Mouse (Mus musculus): ENCODE results near the gene Tsc22d3.

DNA sequence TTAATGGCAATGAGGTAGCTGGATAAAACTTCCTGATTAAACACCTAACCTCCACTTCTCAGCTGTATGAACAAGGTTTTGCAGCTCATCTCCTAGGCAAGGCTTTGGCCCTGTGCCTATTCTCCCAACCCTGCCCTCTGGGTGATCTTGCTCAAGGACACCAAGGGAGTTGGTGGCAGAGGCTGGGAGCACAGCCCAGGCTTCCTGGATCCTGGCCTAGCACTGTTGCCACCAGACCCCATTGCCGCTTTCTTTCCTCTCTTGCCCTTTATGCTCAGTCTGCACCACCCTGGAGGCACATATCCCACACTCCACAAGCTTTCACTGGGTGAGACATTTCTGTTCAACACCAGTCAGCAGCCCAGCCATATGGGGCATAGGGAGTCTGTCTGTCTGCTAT is 35.7 kb downstream of the Tsc22d3 start:
- TF ChIP-seq CTCF (IDR thresholded peaks at IDR 0.05; ENCODE audit: borderline replicate concordance, control insufficient read depth, extremely low read depth, insufficient read depth, low read length, poor library complexity) = no peak
- no peak for TF ChIP-seq POLR2A (IDR thresholded peaks at IDR 0.05; ENCODE audit: control insufficient read depth, extremely low read depth, insufficient read depth, low read length, poor library complexity)
